Mouse (Mus musculus) cerebral cortex, adult 2 months (tissue): ENCODE results near the gene Rab3a.

Source experiments
- WGBS: fragments of 180-500 bp; shearing (Covaris S2); methylation state at CpG from one replicate; pipeline ENCODE4 v1.1.7; 2018; 5-methylcytosine and 5-hydroxymethylcytosine counted together

Rab3a gene

GRCm38 (mm10) chr8:70754043-70754870 is at the start of gene Rab3a:
Rab3a (plus strand) TSS chr8:70754679.
- 8% methylated on average over 37 of the region's 37 CpGs for WGBS

GRCm38 (mm10) chr8:70708281-70708680 is 46.2 kb upstream of the Rab3a start:
- 89% methylated on average over 14 of the region's 14 CpGs for WGBS

- WGBS, result 94% methylated on average over 9 of the region's 9 CpGs
Observed at GRCm38 (mm10) chr8:70709794-70710193, 44.7 kb upstream of the Rab3a start.

GRCm38 (mm10) chr8:70710296-70710695 is 44.2 kb upstream of the Rab3a start:
- 93% methylated on average over 1 of the region's 1 CpGs for WGBS

GRCm38 (mm10) chr8:70711041-70711440 is 43.4 kb upstream of the Rab3a start:
- WGBS, result 93% methylated on average over 11 of the region's 11 CpGs

GRCm38 (mm10) chr8:70713991-70714390 is 40.5 kb upstream of the Rab3a start:
- 86% methylated on average over 7 of the region's 7 CpGs for WGBS

GRCm38 (mm10) chr8:70715086-70715485 is 39.4 kb upstream of the Rab3a start:
- 87% methylated on average over 2 of the region's 2 CpGs for WGBS

GRCm38 (mm10) chr8:70716521-70717400 is 37.7 kb upstream of the Rab3a start:
- 88% methylated on average over 40 of the region's 40 CpGs for WGBS

GRCm38 (mm10) chr8:70718297-70718696 is 36.2 kb upstream of the Rab3a start, which contains the start of gene Gm3336:
Gm3336 (plus strand) TSS chr8:70718543.
- WGBS, result 6% methylated on average over 19 of the region's 19 CpGs

- 65% methylated on average over 9 of the region's 9 CpGs for WGBS
Observed at GRCm38 (mm10) chr8:70719796-70720270, 34.6 kb upstream of the Rab3a start.

- WGBS, result 4% methylated on average over 3 of the region's 3 CpGs
Observed at GRCm38 (mm10) chr8:70720739-70721138, 33.7 kb upstream of the Rab3a start.

GRCm38 (mm10) chr8:70721601-70722000 is 32.9 kb upstream of the Rab3a start:
- 84% methylated on average over 8 of the region's 8 CpGs for WGBS

- 88% methylated on average over 7 of the region's 7 CpGs for WGBS
Observed at GRCm38 (mm10) chr8:70723486-70724210, 30.8 kb upstream of the Rab3a start, which contains the start of gene Pde4c. Pde4c (plus strand) TSS chr8:70723720.

GRCm38 (mm10) chr8:70724216-70724615 is 30.3 kb upstream of the Rab3a start:
- 87% methylated on average over 12 of the region's 12 CpGs for WGBS

- 57% methylated on average over 14 of the region's 14 CpGs for WGBS
Observed at GRCm38 (mm10) chr8:70725792-70726447, 28.6 kb upstream of the Rab3a start.

GRCm38 (mm10) chr8:70726721-70727120 is 27.8 kb upstream of the Rab3a start:
- 45% methylated on average over 11 of the region's 11 CpGs for WGBS

- WGBS, result 9% methylated on average over 34 of the region's 34 CpGs
Observed at GRCm38 (mm10) chr8:70729808-70730475, 24.5 kb upstream of the Rab3a start.

- WGBS, result 92% methylated on average over 4 of the region's 4 CpGs
Observed at GRCm38 (mm10) chr8:70730956-70731355, 23.5 kb upstream of the Rab3a start.

GRCm38 (mm10) chr8:70737705-70738104 is 16.8 kb upstream of the Rab3a start:
- WGBS, result 74% methylated on average over 5 of the region's 5 CpGs

GRCm38 (mm10) chr8:70738211-70738610 is 16.3 kb upstream of the Rab3a start:
- WGBS, result 73% methylated on average over 3 of the region's 3 CpGs
